Mouse (Mus musculus) limb, embryonic 15.5 days (tissue): ENCODE results near the gene Gm21304. TPM values are rescaled to one million over a fixed set of nuclear protein-coding genes. Genes with fewer than 3 reads are reported as not detected.

Source experiments
- polyA plus RNA-seq: library from polyadenylated mRNA; unstranded; fragments of >200 nt; fragmentation: Nextera tagmentation; extraction: Ambion mirVana; gene quantifications from 2 replicates; pipeline ENCODE4 v1.2.1, GENCODE M21; 2015

Gm21304 gene
- polyA plus RNA-seq, 1 experiment from 2014 or later = not detected

Other genes with a start within 250 kb of the Gm21304 start
- not detected in 2 replicates for gene Gm21293, start 25.5 kb upstream of the Gm21304 start, polyA plus RNA-seq
- gene Gm6763, start 17.0 kb upstream of the Gm21304 start, polyA plus RNA-seq = not detected in 2 replicates
- gene Gm8764, start 8.5 kb upstream of the Gm21304 start, polyA plus RNA-seq = not detected in 2 replicates
- gene Gm21312, start 8.5 kb downstream of the Gm21304 start, polyA plus RNA-seq = not detected in 2 replicates
- not detected in 2 replicates for gene Gm20765, start 17.0 kb downstream of the Gm21304 start, polyA plus RNA-seq
- not detected in 2 replicates for gene Gm4340, start 25.5 kb downstream of the Gm21304 start, polyA plus RNA-seq